9 mouse cellular contexts compared by ENCODE assay signal in the genomic region with DNA sequence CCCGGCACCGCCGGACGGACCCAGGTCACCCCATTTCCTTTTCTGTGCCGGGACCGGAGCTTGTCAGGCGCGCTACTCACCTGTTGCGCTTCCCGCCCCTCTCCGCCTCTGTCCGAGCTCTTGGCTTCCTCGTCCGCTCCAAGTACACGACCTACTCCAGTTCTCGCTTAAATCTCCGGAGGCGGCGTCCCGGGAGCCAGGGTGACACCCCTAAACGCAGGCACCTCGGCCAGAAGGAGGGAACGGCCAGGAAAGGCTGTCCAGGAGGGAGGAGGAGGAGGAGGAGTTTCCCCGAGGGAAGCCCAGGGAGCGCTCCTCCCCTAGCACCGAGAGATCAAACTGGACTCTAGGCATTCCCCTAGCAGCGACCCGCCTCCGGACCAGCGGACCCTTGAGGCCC. TPM values are rescaled to one million over a fixed set of nuclear protein-coding genes. Genes with fewer than 3 reads are reported as not detected.
DNase-seq lines count a peak whose midpoint lies in the region; ATAC-seq and TF ChIP-seq lines count a peak whose summit lies in the region.
"Had no signal": no experiment of that assay in that cellular context is flagged by ENCODE, and none has a peak within 500 bp of the region (broad histone marks: within the 10 kb centered on the region; RNA-seq: fewer than 3 reads in every experiment).

Gene Tmprss2 (minus strand): TSS at position 257 of the 400 bp plus-strand sequence.

- 0 out of 2 replicates have a peak within 1 kb of the TSS, but pooled peaks have one; percentile 3 for H3K4me3 ChIP-seq in thymus, adult 2 months (ENCODE audit: control insufficient read depth, insufficient read depth, low read length)
- H3K4me3 ChIP-seq in midbrain, embryonic 11.5 days (ENCODE audit: low read depth, low read length), result peak within 1 kb of the TSS; percentile 29

- ATAC-seq in midbrain, embryonic 11.5 days (ENCODE audit: low FRiP score), result no peak

- no peak for TF ChIP-seq POLR2A in thymus, adult 2 months (IDR thresholded peaks at IDR 0.05; ENCODE audit: control insufficient read depth, extremely low read depth, insufficient read depth, low read length, poor library complexity)

- H3K4me2 ChIP-seq in midbrain, embryonic 11.5 days, result peak within 1 kb of the TSS; percentile 52

- H3K27me3 ChIP-seq in thymus, adult 2 months (ENCODE audit: control insufficient read depth, insufficient read depth, low read length), result no peaks in the 10 kb centered on the region; the same call in 1 of the 2 replicates
- H3K27me3 ChIP-seq in midbrain, embryonic 11.5 days (ENCODE audit: control insufficient read depth, insufficient read depth, low read length), result peaks cover 34% of the 10 kb centered on the region

- no peaks in the 10 kb centered on the region for H3K36me3 ChIP-seq in thymus, adult 2 months (ENCODE audit: control insufficient read depth, insufficient read depth, low read length)
- no peaks in the 10 kb centered on the region for H3K36me3 ChIP-seq in midbrain, embryonic 11.5 days (ENCODE audit: control insufficient read depth, insufficient read depth, low read length)

- H3K4me1 ChIP-seq in thymus, adult 2 months (replicated peaks; ENCODE audit: control insufficient read depth, insufficient read depth, low read length), result no peaks in the 10 kb centered on the region
- peaks cover 6% of the 10 kb centered on the region for H3K4me1 ChIP-seq in midbrain, embryonic 11.5 days (ENCODE audit: control insufficient read depth, insufficient read depth, low read length)

- H3K9me3 ChIP-seq in midbrain, embryonic 11.5 days (ENCODE audit: control insufficient read depth, low read length), result no peaks in the 10 kb centered on the region

- no peak within 1 kb of the TSS for H3K9ac ChIP-seq in midbrain, embryonic 11.5 days (ENCODE audit: low read length)

- no peak for TF ChIP-seq CTCF in thymus, adult 2 months (IDR thresholded peaks at IDR 0.05; ENCODE audit: borderline replicate concordance, control insufficient read depth, extremely low read depth, insufficient read depth, low read length, poor library complexity)

- WGBS in thymus, adult 2 months, result 7% methylated on average over 30 of the region's 30 CpGs
- WGBS in large intestine, adult 2 months, result under 1% methylated on average over 30 of the region's 30 CpGs
- WGBS in midbrain, embryonic 11.5 days, result under 1% methylated on average over 30 of the region's 30 CpGs

- no peak within 1 kb of the TSS for H3K27ac ChIP-seq in thymus, adult 2 months (ENCODE audit: control insufficient read depth, insufficient read depth, low read length)
- no peak within 1 kb of the TSS for H3K27ac ChIP-seq in midbrain, embryonic 11.5 days (ENCODE audit: low read depth, low read length)
- H3K27ac ChIP-seq: macrophage had no signal

- intact Hi-C loops in heart, postnatal 10 days (cut with DNase I), result no loop called here
- intact Hi-C loops in left cerebral cortex, postnatal 14 days (cut with DNase I), result no loop called here

- DNase-seq in thymus, adult 2 months, result no peak
- no peak for DNase-seq in thymus, postnatal 0 days (ENCODE audit: low spot score)
- peak; percentile 7 to 10 for DNase-seq in heart, postnatal 10 days
- DNase-seq in large intestine, adult 2 months (ENCODE audit: low read depth, low spot score), result no peak
- peak; percentile 91 for DNase-seq in midbrain, embryonic 11.5 days (ENCODE audit: low spot score, missing footprints)
- DNase-seq in urinary bladder, postnatal 10 days (ENCODE audit: low spot score), result peak; percentile 46
- no peak for DNase-seq in left cerebral cortex, postnatal 14 days (ENCODE audit: low spot score in 2 of 2)
- DNase-seq in c-Kit-positive CD71-positive TER-119-positive erythroid progenitor cells, embryonic 14.5 days (ENCODE audit: low spot score), result no peak

RNA-seq across cellular contexts. Expression of gene Tmprss2, which starts in this region (rescaled TPM):
- polyA plus RNA-seq in thymus, adult 2 months (2012; rRNA removed), result 2.6 and 4.0 TPM in 2 replicates
- polyA plus RNA-seq in thymus, postnatal 0 days (2015; fragmentation: Nextera tagmentation; extraction: Ambion mirVana), result 1.3 and 1.5 TPM in 2 replicates
- not detected for total RNA-seq in heart, postnatal 10 days (2021)
- polyA plus RNA-seq in large intestine, adult 2 months (2012; rRNA removed), result 67.5 and 107 TPM in 2 replicates
- polyA plus RNA-seq in midbrain, embryonic 11.5 days (2014; fragmentation: Nextera tagmentation; extraction: Ambion mirVana), result 0.23 TPM in 1 of 2 replicates, not detected in the other
- total RNA-seq in left cerebral cortex, postnatal 14 days (2021), result not detected
- polyA plus RNA-seq: macrophage had no signal

Comparison
In these comparisons a context has a peak if more than half of its experiments do, and no peak if none do; other contexts are left out.
1. RNA of gene Tmprss2 (polyA plus RNA-seq): 67.5 to 107 TPM in large intestine, adult 2 months; 2.6 to 4.0 TPM in thymus, adult 2 months, 1.3 to 1.5 TPM in thymus, postnatal 0 days and 0.23 TPM in midbrain, embryonic 11.5 days; every median in the first group is over 10 times any median in the second.
2. Peak in DNase-seq in heart, postnatal 10 days; RNA of the gene not detected or under 1 TPM.
3. Peak in DNase-seq, H3K4me3 ChIP-seq and H3K4me2 ChIP-seq in midbrain, embryonic 11.5 days; RNA of the gene not detected or under 1 TPM.